Mouse (Mus musculus) spleen, postnatal 10 days (tissue): ENCODE results near the gene Tmem208.
A peak's percentile ranks its signal among the peaks of the same experiment; 100 is the strongest.
"Not testable (repeated sequence)": the region's sequence is repeated elsewhere in the genome, so short reads cannot be mapped to it uniquely, and the experiment has no call there.

Source experiments
- DNase-seq, 2 experiments: peaks; one replicate each; pipeline ENCODE4 v3.0.0; 2021 to 2022; ENCODE audit warnings: low spot score in 2 of 2

Gene Tmem208

DNA sequence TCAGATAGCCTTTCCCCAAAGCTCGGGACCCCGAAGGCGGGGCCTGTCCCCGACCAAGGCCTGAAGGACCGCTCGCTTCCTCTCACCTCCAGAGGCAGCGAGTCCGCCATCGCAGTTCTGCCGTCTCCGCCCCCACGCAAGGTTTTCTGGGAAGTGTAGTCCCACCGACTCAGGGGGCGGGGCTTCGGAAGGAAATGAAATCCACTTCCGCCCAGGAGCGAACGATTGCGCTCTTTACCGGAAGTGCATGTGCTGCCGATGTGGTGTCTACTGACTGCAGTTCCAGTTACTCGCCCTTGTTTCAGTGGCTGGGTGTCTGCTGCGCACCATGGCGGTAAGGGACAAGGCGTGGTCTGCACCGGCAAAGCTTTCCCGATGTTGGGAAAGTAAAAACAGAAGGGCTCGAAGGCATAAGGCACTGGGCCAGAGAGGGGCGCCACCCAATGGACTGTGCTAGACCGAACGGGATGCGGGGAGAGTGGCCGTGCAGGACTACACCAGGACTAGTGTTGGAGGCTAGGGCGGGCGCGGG lies at the start of gene Tmem208, which contains the start of gene Lrrc29:
Tmem208 (plus strand) TSS at position 214 of the 532 bp plus-strand sequence.
Lrrc29 (minus strand) TSS at position 138 of the 532 bp plus-strand sequence.
- DNase-seq, result peak; percentile 98 to 99

GRCm38 (mm10) chr8:105278911-105279334 lies 47.2 kb upstream of the Tmem208 start:
- peak in 1 of 2 experiments; percentile 67 for DNase-seq

DNA sequence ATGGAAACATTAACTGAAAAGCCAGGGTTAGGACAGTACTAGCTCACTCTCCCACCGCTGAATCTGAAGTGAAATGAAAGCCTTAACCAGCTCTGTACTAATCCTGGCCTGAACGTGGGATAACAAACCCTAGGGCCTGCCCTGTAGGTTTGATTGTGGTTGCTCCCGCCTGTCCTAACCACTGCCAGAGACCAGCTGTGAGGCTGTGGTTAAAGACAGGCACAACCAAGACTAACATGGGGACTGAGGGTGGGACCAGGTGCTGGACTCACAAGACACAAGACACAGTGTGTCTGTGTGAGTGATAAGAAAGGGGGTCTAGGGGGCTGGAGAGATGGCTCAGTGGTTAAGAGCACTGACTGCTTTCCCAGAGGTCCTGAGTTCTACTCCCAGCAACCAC lies 45.6 kb upstream of the Tmem208 start:
- no peak for DNase-seq

DNA sequence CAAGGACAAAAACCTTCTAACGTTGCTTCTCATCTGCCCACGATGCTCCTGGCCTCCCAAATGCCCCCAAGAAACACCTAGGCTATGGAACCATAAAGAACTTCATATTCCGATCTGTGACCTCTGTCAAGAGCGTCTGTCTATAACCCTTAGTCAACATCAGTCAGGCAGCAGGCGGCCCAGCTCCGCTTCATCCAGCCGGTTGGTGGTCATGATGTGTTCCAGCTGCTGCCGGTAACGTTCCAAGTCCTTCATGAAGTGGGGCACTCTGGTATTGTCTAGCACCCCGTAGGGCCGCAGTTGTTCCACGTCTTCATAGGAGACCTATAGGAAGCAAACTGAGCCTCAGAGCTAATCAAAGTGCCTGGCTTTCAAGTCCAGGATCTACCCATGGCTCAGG lies 44.3 kb upstream of the Tmem208 start:
- no peak for DNase-seq

- DNase-seq, result no peak
Observed at GRCm38 (mm10) chr8:105282239-105282638, 43.9 kb upstream of the Tmem208 start.

GRCm38 (mm10) chr8:105283074-105283473 lies 43.1 kb upstream of the Tmem208 start:
- peak in 1 of 2 experiments; percentile 78 for DNase-seq

GRCm38 (mm10) chr8:105285514-105285913 lies 40.6 kb upstream of the Tmem208 start:
- DNase-seq, result no peak

DNA sequence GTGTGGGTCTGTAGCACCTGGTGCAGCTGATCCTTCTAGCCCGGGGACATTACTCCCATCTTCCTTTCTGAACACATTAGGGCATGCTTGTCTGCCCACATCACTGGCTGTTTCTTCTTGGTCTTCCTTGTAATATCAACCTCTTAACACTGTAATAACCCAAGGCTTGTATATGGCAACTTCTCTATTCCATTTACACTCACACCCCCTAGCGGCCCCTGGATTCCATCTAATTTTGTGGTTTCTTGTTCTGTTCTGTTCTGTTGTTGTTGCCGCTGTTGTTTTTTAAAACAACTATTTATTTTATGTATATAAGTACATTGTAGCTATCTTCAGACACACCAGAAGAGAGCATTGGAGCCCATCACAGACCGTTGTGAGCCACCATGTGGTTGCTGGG lies 39.2 kb upstream of the Tmem208 start:
- no peak for DNase-seq

DNA sequence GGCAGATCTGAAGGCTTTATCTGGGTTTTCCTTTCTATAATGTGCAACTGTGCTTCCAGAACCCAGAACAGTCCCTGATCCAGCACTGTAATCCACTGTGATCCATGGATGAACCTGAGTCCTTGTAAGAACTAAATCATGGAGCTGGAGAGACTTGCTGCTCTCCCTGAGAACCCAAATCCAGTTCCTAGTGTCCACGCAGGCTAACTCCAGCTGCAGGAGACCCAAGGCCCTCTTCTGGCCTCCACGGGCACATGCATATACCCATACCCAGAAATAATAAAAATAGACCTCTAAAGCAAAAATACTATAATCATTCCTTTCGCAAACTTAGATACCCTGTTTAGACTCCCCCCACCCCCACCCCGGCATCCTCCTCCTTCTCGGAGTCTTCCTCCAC lies 37.9 kb upstream of the Tmem208 start:
- no peak for DNase-seq

- DNase-seq, result peak; percentile 81 to 94
Observed at GRCm38 (mm10) chr8:105288958-105289732, 37.0 kb upstream of the Tmem208 start.

- peak in 1 of 2 experiments; percentile 64 for DNase-seq
Observed at GRCm38 (mm10) chr8:105289805-105290460, 36.2 kb upstream of the Tmem208 start, which contains the start of gene 4931428F04Rik. Gene 4931428F04Rik, minus strand, starts transcription at chr8:105289864.

DNA sequence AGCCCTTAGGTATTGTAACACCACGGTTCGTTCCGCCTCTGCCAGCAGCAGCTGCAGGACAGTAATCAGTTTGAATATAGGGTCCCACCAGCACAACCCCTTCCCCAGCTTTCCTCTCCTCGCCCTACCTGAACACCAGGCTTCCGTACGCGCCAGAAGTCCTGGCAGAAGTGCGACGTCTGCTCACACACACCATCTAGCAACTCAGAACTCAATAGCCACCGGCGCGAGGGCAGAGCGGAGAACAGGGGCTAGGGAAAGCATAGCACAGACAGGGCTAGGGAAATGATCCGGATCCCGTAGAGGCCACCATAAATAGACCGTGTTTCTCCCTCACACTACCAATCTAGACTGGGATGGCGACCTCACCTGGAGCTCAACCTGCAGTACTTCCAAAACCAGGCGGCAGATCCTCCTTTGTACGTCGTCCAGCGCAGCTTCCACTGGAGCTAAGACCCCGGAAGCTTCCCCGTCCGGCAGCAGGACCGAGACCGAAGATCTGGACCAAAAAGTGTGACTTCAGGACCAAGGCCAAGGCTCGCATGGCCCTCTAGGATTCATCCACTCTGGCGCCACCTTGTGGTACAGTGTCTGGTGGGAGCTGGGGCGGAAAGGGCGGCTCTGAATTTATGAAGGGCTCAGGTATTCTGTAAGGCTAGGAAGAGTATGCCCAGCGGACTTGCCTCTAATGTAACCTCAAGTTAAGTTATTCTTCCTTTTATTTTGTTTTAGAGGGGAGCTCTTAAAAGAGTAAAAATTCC lies 35.4 kb upstream of the Tmem208 start:
- DNase-seq, result peak; percentile 96 to 98

- not testable (repeated sequence) for DNase-seq
Observed at GRCm38 (mm10) chr8:105291364-105291763, 34.8 kb upstream of the Tmem208 start.

- DNase-seq, result not testable (repeated sequence)
Observed at GRCm38 (mm10) chr8:105291802-105292201, 34.4 kb upstream of the Tmem208 start.

- no peak for DNase-seq
Observed at GRCm38 (mm10) chr8:105292471-105292870, 33.7 kb upstream of the Tmem208 start.

DNA sequence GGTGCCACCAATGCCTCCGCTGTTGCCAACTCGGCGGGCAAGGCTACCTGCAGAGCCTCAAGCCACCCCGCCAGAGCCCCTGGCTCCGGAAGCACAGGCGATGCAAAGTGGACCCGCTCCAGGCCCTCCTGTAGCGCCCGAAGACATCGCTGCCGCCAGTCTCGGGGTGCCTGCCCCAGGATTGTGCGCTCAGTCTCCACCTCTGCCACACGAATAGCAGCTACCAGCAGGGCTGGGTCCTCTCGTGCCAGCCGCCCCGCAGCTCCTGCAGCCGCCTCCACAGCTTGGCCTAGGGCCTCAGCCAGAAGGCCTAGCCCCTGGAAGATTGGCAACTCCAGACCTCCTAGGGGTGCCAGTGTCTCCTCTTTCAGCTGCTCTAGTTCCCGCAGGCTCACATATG lies 32.7 kb upstream of the Tmem208 start:
- no peak for DNase-seq

- no peak for DNase-seq
Observed at GRCm38 (mm10) chr8:105294776-105295175, 31.4 kb upstream of the Tmem208 start.

DNA sequence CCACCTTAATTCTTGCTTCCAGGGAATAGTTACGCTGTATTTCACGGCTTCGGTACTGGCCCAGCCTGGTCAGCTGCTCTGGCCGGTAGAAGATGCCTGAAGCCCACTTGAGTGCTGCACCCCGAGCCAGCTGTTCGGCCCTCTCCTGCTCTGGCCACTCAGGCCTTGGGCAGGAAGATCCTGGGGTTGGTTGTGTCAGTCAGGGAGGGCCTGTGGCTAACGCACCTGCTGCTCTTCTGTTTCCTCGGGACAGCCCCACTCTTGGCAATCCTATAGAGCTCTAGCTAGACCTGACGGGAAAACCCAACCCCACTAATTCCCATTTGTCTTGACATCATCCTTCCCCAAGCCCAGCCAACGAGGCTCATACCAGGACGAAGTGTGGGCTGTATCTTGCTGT lies 30.9 kb upstream of the Tmem208 start:
- no peak for DNase-seq

- DNase-seq, result no peak
Observed at GRCm38 (mm10) chr8:105295895-105296573, 30.1 kb upstream of the Tmem208 start, which contains the start of gene Exoc3l. Gene Exoc3l, minus strand, starts transcription at chr8:105296101.

DNA sequence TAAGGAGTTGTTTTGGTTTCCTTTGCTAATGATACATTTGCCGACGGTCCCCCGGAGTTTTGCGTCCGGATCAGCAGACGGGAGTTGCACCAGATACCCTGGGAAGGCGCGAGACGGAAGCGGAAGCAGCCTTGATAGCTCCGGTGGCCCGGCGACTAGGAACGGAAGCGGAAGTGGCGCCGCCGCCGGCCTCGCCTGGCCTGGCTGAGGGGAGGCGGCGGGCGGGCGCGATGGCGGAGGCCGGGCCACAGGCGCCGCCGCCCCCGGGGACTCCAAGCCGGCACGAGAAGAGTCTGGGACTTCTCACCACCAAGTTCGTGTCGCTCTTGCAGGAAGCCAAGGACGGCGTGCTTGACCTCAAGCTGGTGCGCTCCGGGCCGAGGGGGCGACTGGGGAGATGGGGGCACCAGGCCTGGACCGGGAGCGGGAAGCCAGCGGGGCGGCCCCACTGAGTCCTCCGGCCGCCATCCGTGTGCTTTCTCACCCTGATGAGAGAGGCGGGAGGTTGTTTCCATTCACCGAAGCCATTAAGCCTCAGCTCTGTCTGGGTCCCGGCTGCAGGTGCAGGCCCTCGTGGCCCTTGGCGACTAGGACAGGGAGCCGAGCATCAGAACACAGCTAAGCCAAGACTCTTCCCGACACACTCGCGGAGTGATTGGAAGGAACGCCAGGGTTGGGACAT lies 28.5 kb upstream of the Tmem208 start, which contains the start of gene E2f4:
E2f4 (plus strand) TSS at position 153 of the 682 bp plus-strand sequence.
- DNase-seq, result peak; percentile 86 to 94
